Mouse (Mus musculus) retina, embryonic 14.5 days (tissue): Measurements from ENCODE around the gene Zc2hc1b.
A peak's percentile ranks its signal among the peaks of the same experiment; 100 is the strongest.

ENCODE experiments used
- DNase-seq: peaks from one replicate; pipeline ENCODE4 v3.0.0-alpha.2; 2015; ENCODE audit warnings: low spot score

Zc2hc1b gene

DNA sequence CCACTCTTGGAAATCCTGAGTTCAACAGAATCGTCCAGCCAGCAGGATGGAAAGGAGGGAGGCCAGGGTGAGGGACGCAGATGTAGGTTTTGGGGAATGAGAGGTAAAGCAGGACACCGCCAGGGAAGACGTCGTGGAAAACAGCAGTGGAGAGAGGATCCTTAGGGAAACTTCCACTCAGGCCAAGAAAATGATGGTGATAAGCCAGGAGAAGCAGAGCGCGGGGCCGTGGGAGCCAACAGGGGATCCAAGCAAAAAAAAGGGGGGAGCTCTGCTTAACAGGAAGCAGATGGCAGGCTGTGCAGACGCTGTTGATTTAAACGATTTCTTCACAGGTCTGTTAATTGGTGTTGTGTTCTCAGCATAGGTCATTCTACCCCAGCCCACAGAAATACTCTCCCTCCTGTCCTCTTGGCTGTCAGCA, 5.0 kb downstream of the Zc2hc1b start:
- no peak for DNase-seq

DNA sequence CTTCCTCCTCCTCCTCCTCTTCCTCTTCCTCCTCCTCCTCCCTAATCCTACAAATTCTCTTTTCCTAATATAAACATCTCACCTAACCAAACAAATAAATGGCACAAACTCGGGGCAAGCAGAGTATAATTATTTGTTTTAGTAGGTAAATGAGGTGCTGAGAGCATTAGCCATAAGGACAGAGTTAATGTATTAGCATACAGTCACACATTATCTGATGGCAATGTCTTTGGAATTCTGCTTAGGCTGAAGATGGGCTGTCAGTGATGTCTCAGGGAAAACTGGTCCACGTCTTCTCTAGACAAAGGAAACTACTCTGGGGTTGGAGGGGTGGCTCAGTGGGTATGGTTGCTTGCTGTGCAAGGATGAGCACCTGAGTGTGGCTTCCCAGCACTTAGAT, 6.4 kb downstream of the Zc2hc1b start:
- DNase-seq, result no peak

DNA sequence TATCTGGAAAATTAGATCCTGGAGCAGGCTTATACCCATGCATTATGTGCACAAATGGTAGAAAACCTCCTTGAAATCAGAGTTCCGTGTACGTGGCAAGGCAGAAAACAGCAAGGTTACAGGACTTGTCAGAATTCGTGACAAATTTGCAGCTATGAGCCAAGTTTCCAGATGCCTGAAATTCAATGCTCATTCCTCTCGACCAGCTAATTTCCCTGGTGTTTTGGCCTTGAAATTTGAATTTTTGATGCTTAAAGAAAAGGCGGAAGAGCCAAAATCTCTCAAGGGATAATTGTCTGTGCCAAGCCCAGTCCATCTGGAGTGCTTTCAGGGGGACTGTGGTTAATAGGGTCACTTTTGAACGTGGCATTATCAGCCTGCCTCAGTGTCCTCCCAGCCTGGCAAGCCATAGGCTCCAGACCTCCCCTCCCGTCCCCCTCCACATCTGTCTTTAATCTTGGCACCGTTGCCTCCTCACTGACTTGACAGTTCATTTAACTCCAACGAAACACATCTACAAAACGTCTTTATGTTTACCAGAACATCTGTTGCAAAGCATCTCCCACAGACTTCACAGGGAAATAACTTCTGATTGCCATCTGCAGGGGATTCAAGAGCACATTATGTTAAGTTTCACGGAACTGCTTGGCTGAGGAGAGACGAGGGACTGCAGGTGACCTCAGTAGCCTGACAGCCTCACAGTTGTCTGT, 6.9 kb downstream of the Zc2hc1b start:
- no peak for DNase-seq

DNA sequence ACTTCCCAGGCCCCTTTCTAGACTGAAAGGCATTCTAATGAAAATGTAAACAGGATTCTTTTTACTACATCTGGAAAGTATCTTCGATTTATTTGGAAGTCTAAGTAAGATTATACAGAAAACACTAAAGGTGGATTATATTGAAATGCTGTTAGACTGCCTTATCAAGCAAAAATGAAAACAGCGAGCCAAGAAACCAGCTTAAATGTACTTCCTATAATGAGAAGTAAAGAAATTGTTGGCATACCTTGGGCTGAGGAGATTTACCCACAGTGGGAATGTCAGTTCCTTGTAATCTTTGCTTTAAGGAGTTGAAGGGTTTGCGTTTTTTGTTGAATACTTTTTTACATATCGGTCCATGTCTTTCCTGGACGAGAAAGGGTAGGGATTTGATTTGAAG, 9.4 kb downstream of the Zc2hc1b start:
- DNase-seq, result no peak

DNA sequence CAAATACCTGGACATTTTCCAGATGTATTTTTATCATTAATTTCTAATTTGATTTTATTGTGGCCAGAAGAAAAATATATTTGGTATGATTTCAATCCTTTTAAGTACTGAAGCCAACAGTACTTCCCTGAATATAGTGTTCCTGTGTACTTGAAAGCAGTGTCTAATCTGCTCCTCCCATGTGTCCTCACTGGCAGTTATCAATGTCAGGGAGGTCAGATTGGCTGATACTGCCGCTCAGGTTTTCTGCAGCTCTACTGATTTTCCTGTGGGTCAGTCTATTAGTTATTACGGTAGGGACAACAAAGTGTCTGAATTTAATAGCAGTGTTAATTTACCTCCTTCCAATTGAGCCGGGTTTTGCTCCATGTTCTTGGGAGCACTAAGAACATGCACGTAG, 15.8 kb downstream of the Zc2hc1b start:
- DNase-seq, result no peak

DNA sequence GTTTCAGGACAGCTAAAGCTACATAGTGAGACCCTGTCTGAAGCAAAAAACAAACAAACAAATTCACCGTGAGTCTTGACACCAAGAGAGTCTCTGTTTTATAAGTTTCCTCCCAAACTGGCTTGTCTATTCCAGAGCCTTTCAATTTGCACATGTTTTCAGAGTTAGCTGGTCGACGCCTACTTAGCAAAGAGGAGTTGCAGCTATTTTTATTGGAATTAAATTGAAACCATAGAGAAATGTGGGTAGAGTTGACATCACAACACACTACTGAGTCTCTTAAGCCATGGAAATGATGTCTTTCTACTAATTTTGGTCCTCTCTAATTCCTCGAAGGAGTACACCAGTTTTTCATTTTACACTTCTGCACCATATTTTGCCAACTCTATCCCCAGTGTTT, 16.9 kb downstream of the Zc2hc1b start:
- no peak for DNase-seq

DNA sequence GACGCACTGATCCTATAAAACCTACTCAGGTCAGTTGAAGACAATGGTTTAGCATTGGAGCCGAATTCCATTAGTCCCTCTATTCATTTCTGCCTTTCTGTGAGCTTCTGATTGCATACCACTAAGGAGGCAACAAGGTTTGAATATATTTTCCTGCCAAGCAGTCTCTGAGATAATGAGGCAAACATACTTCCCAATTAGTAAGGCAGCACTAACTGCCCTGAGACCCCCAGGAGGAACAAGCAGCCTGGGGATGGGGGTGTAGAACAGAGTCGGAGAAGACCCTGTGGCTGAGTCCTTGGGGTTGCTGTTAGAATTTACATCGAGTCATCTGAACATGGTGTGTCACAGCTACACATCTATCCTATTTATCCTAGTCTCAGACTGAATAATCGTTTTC, 22.4 kb downstream of the Zc2hc1b start:
- DNase-seq, result no peak

DNA sequence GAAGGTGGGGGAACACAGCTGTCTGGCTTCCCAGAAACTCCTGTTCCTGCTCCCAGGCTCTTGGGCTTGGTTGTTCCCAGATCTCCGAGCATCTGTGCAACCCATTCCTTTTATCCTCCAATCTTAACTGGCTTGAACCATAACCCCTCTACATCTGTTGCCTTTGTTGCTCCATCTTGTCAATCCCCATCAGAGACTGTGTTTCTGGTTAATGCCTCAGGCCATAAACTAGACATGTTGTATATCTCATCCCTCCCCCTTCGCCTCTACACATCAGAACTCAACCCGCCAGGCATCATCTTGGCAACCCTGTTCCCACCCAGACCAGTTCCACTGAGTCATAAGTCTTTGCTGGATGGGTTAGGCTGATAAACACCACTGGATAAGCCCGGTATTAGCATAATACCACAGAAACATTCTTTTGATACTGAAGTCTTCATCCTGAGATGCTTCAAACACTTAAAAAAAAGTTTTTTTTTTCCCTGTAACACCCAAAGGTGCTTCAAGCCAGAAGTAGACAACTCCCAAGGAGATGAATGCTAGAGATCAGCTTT, 24.9 kb downstream of the Zc2hc1b start:
- DNase-seq, result no peak

DNA sequence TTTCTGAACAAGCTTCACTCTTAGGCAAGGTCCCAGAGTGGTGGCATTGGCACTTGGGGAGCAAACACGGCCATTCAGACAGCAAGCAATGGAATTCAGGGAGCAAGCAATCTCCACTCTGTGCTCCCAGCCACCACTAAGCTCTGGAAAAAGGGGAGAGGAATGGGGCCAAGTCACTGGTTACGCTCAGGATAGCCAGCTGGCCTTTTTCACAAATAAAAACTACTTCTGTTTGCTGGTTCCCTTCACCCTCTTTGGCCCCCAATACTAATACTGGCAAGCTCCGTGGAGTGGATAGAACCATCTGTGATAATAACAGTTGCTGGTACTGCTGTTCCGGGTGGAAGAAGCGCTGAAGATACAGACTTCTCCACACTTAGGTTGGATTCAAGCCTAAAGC, 26.5 kb downstream of the Zc2hc1b start:
- no peak for DNase-seq

DNA sequence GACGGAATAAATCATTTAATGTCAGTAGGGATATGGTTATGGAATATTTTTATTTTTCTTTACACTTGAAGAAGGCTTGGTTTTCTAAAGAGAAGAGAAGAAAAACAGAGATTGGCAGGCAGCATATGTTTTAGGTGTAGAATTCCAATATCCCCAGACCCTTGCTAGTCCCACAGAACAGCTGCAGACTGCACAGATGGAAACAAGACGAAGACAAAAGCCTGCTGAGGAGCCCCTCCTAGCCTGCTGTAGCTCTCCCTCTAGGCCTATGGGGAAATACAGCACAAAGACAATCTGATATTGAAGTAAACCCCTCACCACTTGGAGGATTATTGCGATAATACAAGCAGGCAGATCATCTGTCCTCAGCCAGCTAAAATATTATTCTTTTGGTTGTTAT, 27.4 kb downstream of the Zc2hc1b start:
- DNase-seq, result no peak

DNA sequence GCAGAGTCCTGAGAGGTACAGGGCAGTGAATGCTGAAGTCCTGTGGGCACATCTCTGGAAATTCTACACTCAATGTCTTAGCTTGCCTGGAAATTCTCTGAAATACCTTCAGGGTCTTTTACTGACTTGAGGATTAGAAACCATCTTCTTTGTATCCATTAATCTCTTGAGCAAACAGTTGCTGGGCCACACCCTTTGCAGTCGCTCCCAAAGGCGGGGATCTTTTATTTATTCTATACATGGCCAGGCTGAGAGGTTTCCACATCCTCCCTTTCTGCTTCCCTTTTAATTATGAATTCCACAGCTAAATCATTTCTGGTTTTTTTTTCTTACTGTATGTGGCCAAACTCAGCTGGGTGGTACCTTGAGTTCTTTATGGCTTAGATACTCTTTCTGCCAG, 37.4 kb downstream of the Zc2hc1b start:
- DNase-seq, result no peak

DNA sequence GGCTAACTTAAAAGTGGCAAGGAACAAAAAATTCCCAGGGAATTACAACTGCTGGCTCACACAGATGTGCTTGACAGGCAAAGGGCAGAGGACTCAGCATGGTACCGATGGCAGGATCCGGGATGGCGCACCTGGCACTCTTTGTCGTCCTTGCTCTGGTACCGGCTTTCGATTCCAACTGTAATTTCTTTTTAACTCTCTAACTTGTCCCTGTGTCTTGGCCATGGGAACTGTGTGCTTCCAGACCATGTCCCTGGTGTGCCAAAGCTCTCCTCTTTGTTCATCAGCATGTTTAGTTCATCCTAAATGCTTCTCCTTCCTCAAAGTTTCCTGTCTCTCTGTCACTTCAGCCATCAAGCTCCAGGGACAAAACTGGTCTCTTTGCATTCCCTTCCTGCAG, 39.9 kb downstream of the Zc2hc1b start:
- DNase-seq, result no peak

DNA sequence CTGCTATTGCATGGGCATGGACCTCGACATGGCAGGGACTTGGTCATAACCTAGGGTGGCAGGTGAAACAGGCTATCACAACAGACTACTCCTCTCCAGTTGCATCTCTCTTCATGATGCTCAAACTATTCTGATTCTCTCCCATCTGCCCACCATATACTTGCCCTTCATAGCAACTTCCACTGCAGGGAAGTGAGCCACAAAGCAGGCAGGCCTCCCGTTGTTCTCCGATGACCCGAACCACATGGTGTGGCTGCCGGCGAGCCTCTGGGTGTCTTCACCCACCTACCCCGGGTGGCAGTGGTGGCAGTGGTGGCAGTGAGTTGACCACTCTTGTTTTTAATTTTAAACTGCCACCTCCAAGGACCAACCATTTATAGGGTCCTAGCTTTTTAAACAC, 42.1 kb downstream of the Zc2hc1b start:
- DNase-seq, result no peak

DNA sequence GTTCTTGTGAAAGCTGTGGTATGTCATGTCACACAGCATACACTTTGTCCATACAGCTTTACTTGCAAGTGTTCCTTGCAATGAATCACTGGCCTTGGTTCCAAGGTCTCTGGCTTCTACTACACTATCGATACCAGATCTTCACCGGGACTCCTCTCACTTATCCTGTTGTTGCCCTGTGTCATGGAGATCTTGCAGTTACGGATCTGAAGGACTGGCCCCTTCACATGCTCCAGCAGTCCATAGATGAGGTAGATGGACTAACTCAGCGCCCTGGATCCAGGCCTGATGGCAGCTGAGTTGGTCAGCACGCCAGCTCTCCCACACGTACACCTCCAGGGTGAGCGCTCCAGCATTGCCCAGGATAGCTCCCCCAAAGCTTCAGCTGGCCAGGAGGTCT, 42.5 kb downstream of the Zc2hc1b start:
- DNase-seq, result no peak

DNA sequence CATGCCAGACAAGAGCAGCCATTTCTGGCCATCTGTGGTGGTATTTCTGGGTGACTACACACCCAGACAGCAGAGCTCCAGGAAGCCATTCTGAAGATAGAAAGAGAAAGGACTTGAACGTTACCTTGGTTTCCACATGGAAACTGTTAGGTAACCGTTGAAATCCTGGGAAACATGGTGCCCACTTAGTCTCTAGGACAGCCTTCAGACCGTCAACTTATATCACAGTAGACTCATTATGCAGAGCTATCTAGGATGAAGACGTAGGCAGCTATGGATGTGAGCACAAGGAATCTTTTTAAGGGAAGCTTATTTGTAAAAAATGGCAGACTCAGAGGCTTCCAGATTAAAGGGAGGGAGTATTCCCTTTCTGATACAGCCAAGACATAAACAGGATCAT, 44.0 kb downstream of the Zc2hc1b start:
- no peak for DNase-seq

DNA sequence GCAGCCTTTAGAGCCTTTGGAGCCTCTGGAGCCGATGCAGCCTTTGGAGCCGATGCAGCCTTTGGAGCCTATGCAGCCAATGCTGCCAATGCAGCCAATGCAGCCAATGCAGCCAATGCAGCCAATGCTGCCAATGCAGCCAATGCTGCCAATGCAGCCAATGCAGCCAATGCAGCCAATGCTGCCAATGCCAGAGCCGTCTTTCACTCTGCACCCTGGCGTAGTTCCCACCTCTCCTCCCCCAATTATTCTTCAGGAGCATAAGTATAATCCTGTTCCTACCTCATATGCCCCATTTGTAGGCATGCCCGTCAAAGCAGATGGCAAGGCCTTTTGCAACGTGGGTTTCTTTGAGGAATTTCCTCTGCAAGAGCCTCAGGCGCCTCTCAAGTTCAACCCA, 49.9 kb downstream of the Zc2hc1b start:
- DNase-seq, result no peak

DNA sequence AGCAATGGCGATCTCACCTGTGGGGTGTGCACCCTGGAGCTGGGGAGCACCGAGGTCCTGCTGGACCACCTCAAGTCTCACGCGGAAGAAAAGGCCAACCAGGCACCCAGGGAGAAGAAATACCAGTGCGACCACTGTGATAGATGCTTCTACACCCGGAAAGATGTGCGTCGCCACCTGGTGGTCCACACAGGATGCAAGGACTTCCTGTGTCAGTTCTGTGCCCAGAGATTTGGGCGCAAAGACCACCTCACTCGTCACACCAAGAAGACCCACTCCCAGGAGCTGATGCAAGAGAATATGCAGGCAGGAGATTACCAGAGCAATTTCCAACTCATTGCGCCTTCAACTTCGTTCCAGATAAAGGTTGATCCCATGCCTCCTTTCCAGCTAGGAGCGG, 50.5 kb downstream of the Zc2hc1b start:
- DNase-seq, result peak; percentile 39

DNA sequence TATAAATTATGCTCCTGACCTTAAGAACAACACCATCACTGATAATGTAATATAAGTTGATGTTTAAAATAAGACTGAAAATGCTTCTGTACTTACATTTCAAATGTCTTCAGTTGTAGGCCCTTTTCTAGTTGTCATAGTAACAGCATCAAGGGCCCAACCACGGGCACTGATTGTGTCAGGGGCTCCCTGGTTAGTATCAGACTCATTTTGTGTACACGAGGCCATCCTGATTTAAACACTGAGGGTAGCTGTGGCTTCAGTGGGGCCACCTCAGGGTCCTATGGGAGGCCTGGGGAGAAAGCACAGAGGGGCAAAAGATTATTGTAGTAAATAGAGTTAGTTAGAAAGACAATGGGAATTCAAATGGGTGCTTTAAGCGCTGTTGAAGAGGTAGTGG, 52.0 kb downstream of the Zc2hc1b start:
- DNase-seq, result no peak

DNA sequence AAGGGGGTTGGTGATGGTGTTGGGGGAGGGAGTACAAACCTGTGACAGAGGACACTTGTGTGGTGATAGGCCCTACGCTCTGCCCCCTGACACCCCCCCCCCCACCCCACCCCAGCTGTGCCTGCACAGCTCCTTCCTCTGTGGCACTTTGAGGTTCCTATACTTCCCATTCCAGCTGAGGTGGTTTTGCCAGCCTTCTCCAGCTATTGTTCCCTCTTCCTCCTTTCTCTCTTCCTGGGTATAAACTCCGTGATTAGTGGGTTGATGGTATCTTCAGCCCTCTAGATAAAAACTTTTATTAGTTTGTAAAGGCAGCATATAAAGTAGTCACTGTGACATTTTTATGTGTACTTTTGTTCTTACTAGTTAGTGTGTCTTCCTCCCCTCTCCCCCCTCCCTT, 58.5 kb downstream of the Zc2hc1b start:
- DNase-seq, result no peak

DNA sequence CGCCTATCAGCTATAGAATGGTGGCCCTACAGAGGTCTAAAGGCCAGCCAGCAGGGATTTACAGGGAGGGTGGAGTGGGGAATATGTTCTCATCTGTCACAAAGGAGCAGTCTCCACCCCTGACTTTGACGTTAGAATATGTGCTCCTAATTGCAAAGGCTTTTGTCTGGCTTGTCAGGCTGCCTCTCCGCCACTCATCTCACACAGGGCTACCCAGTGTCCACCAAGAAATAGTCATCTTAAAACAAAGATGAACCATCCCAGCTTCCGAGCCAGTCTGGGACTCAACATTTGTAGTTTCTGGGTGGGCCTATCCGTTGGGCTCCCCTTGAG, 59.1 kb downstream of the Zc2hc1b start:
- peak; percentile 66 for DNase-seq

DNA sequence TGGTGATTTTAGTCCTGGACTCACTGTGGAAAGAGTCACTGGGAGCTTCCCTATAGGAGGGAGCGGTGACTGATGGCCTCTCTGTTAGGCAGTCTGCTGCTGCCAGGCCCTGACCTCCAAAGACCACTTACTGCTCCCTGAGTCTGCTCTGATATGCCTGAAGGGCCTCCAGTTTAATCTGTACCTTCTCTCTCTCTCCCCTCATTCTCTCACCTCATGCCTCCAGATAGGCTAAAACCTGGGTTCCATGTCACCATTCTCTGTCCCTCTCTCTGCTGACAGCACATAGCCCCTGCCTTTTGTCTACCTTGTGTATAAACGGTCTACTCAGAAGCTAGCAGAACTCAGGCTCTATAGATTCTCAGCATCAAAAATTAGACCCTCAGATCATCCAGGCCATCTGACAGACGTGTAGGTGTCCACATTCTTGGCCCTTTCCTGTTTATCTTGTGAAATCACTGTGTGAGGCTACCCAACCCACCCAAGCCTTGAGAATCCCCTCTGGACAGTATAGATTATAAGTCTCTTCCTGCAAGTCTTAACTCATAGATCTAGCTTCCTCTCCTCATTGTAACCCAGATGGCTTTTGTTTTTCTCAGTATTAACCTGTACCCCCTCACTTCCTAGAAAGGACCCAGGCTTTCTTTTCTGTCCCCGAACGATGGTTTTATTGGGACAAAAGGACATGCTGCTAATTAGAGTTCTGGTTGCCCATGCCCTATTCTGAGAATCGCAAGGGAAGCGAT, 59.6 kb downstream of the Zc2hc1b start:
- peak; percentile 28 for DNase-seq

DNA sequence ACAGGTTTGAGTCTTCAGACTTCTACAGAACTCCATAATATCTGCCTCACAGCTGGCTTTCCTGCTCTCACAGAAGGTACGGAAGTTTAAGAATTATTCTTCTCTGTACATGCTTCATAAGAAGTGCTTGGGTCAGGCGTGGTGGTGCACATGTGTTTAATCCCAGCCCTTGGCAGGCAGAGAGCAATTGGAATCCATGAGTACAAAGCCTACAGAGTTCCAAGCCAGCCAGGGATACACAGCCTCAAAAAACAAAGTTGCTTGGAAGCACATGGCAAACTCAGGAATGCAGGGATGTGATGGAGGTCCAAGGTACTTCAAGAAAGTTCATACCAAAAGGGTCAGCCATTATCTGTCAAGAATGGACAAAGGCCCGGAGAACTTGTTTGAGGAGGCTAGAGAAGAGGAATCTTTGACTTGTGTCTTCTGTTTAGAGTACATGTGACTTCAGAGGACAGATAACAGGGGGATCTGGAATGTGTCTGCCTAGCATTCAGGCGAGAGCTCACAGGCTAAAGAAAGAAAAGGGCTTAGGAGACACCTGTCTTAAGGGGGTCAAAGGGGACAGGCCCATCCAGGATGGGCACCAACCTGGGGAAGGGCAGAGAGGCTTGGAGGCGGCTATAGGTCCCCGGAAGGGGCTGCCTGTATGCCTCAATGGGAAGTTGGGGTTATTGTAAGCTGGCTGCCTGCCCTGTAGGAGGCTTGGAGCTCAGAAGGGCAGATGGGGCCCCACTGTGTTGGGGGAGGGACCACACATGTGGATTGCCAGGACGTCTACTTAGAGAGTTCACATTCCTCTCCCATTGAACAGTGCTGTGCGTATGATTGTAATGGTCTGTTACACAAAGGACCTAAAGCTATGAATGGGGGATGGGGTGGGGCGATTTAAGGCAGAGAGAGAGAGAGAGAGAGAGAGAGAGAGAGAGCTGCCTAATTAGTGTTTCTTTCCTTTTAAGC, 60.8 kb downstream of the Zc2hc1b start:
- peak; percentile 81 for DNase-seq

DNA sequence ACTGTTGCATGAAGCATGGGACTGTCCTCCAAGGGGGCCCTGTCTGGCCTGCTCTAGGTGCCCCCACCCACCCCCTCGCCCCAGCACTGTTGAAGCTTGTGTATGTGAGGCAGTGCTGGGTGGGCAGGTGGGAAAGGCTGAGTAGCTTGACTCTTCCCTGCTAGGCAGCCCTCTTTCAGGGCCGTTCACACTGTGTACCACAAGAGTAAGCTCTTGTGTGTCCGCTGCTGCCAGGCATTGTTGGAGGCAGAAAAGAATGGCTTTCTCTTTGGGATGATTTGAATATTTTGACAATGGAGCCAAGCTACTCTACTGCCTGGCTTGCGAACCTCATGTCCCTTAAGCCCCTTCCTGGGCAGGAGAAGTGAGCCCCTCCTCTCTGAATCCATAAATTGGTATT, 62.8 kb downstream of the Zc2hc1b start:
- DNase-seq, result peak; percentile 36
